Mouse (Mus musculus) thymus, adult 2 months (tissue): Measurements from ENCODE around the gene Borcs7.

ENCODE experiments used
- CTCF ChIP-seq: fragments of 200-500 bp; IDR thresholded peaks from 2 replicates; pipeline ENCODE4 v1.5.1; 2012; ENCODE audit warnings: mild to moderate bottlenecking, control low read depth, low read length, moderate library complexity, borderline replicate concordance; ENCODE audit not compliant: control insufficient read depth, poor library complexity, insufficient read depth; ENCODE audit errors: extremely low read depth
- POLR2A ChIP-seq: fragments of 200-500 bp; IDR thresholded peaks from 2 replicates; pipeline ENCODE4 v1.6.1; 2012; ENCODE audit warnings: mild to moderate bottlenecking, low read length, control low read depth, moderate library complexity; ENCODE audit not compliant: control insufficient read depth, poor library complexity, insufficient read depth; ENCODE audit errors: extremely low read depth

GRCm38 (mm10) chr19:46710614-46711013 is 20.9 kb downstream of the Borcs7 start:
- TF ChIP-seq CTCF (no peak), POLR2A (no peak)
